Mouse (Mus musculus) embryonic facial prominence, embryonic 14.5 days (tissue): Measurements from ENCODE around the gene Olfr975. TPM values are rescaled to one million over a fixed set of nuclear protein-coding genes. Genes with fewer than 3 reads are reported as not detected.

Experiments used
- ATAC-seq: fragments of 200-750 bp; cut with Nextera tagmentation; 2 replicates; pipeline ENCODE4 v1.8.0; 2017; ENCODE audit warnings: low read depth, moderate number of reproducible peaks, moderate TSS enrichment
- DNase-seq: peaks from one replicate; pipeline ENCODE4 v3.0.0-alpha.2; 2015; ENCODE audit warnings: low spot score
- H3K27ac ChIP-seq: fragments of 300-500 bp; sonication (generic); replicated peaks from 2 replicates; pipeline ENCODE4 v1.5.1; 2014; ENCODE audit warnings: low read depth, mild to moderate bottlenecking, low read length, moderate library complexity
- H3K27me3 ChIP-seq: fragments of 300-500 bp; sonication (generic); replicated peaks from 2 replicates; pipeline ENCODE4 v1.6.1; 2014; ENCODE audit warnings: low read length; ENCODE audit not compliant: control insufficient read depth, insufficient read depth
- H3K36me3 ChIP-seq: fragments of 300-500 bp; sonication (generic); 2 replicates; pipeline ENCODE4 v1.6.1; 2014; ENCODE audit warnings: low read length, mixed read lengths; ENCODE audit not compliant: control insufficient read depth, insufficient read depth
- H3K4me1 ChIP-seq: fragments of 300-500 bp; sonication (generic); 2 replicates; pipeline ENCODE4 v1.6.1; 2014; ENCODE audit warnings: antibody characterized with exemption, low read length; ENCODE audit not compliant: control insufficient read depth, insufficient read depth
- H3K4me2 ChIP-seq: fragments of 300-500 bp; sonication (generic); 2 replicates; pipeline ENCODE4 v1.6.1; 2014; ENCODE audit warnings: low read depth, mild to moderate bottlenecking, low read length, moderate library complexity, mixed read lengths
- H3K4me3 ChIP-seq: fragments of 300-500 bp; sonication (generic); 2 replicates; pipeline ENCODE4 v1.5.1; 2014; ENCODE audit warnings: low read depth, mild to moderate bottlenecking, low read length
- H3K9ac ChIP-seq: fragments of 300-500 bp; sonication (generic); 2 replicates; pipeline ENCODE4 v1.6.1; 2014; ENCODE audit warnings: low read depth, mild to moderate bottlenecking, low read length, moderate library complexity, mixed read lengths
- H3K9me3 ChIP-seq: fragments of 300-500 bp; sonication (generic); 2 replicates; pipeline ENCODE4 v1.6.1; 2016; ENCODE audit warnings: low read length; ENCODE audit not compliant: control insufficient read depth
- WGBS: fragments of 180-500 bp; shearing (Covaris S2); extraction: QIAGEN DNeasy Blood & Tissue Kit; methylation state at CpG from one replicate; pipeline ENCODE4 v1.1.7; 2014; 5-methylcytosine and 5-hydroxymethylcytosine counted together
- polyA plus RNA-seq: library from polyadenylated mRNA; unstranded; fragments of >200 nt; fragmentation: Nextera tagmentation; extraction: Ambion mirVana; gene quantifications from 2 replicates; pipeline ENCODE4 v1.2.1, GENCODE M21; 2014

The Olfr975 gene
- polyA plus RNA-seq, 1 experiment from 2014 or later, result not detected

DNA sequence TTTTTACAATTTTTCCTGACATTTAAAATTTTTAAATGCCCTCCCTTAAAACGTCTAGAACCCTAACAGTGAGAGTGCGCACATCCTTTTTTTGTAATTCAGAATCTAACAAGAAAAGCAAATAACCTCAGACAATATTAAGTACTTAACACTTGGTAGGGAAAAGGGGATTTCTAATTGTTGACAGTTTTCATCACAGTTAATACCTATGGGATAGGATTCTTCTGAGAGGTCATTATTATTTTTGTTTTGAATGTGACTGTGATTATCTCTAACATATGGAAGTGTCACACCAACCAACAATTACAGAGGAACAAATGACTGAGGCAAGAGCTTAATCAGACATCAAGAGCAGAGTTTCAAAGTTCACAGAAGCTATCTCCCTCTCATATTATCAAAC lies 44.8 kb downstream of the Olfr975 start, which contains the start of gene Olfr229:
TSS of gene Olfr229 (plus strand) at position 301 of the 400 bp plus-strand sequence.
- no peak within 1 kb of the TSS for H3K4me3 ChIP-seq
- no peak within 1 kb of the TSS for H3K9ac ChIP-seq
- ATAC-seq (no peak), DNase-seq (no peak)
- H3K27ac ChIP-seq, result no peak within 1 kb of the TSS
- H3K36me3 ChIP-seq, result no peaks in the 10 kb centered on the region
- no peak within 1 kb of the TSS for H3K4me2 ChIP-seq
- H3K4me1 ChIP-seq, result no peaks in the 10 kb centered on the region
- H3K27me3 ChIP-seq, result no peaks in the 10 kb centered on the region
- no peaks in the 10 kb centered on the region for H3K9me3 ChIP-seq
- WGBS, result 63% methylated on average over 2 of the region's 2 CpGs

DNA sequence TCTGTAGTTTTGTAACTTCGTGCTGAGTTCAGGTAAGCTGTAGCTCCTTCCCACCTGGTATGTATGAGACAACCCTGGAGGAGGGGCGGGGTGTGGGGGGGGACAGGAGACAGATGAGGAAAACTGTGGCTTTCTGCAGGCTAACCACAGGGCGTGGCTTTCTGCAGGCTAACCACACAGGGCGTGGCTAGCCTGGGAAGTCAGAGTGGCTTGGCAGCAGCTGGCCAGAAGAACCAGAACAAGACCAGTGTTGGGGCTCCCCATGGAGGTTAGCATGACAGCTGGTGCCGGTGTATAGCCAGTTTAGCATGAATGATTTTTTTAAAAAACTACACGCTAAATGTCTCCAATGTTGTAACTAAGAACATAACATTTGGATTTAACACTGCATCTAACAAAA lies 46.7 kb downstream of the Olfr975 start:
- Histone ChIP-seq H3K36me3 (no peaks in the 10 kb centered on the region), H3K9me3 (no peaks in the 10 kb centered on the region), H3K27ac (no peak overlapping the region), H3K9ac (no peak overlapping the region), H3K4me1 (no peaks in the 10 kb centered on the region), H3K4me2 (no peak overlapping the region), H3K4me3 (no peak overlapping the region), H3K27me3 (no peaks in the 10 kb centered on the region)
- ATAC-seq (no peak), DNase-seq (peak; percentile 15)
- 63% methylated on average over 6 of the region's 6 CpGs for WGBS

Other genes starting within 250 kb of the Olfr975 start
- gene Olfr149, start 244.9 kb downstream of the Olfr975 start, polyA plus RNA-seq, result not detected in 2 replicates
- gene Olfr965, start 240.7 kb downstream of the Olfr975 start, polyA plus RNA-seq, result not detected in 2 replicates
- gene Olfr150, start 221.1 kb downstream of the Olfr975 start, polyA plus RNA-seq, result not detected in 2 replicates
- not detected in 2 replicates for gene Olfr967, start 205.8 kb downstream of the Olfr975 start, polyA plus RNA-seq
- gene Olfr968, start 168.8 kb downstream of the Olfr975 start, polyA plus RNA-seq, result not detected in 2 replicates
- gene Olfr969, start 161.1 kb downstream of the Olfr975 start, polyA plus RNA-seq, result 0.13 TPM in 1 of 2 replicates, not detected in the other
- 0.13 TPM in 1 of 2 replicates, not detected in the other for gene Olfr970, start 143.2 kb downstream of the Olfr975 start, polyA plus RNA-seq
- gene Olfr971, start 115.2 kb downstream of the Olfr975 start, polyA plus RNA-seq, result not detected in 2 replicates
- 0.33 TPM in 1 of 2 replicates, not detected in the other for gene Olfr972, start 85.6 kb downstream of the Olfr975 start, polyA plus RNA-seq
- not detected in 2 replicates for gene Olfr229, start 44.7 kb downstream of the Olfr975 start, polyA plus RNA-seq
- 0.10 TPM in 1 of 2 replicates, not detected in the other for gene Olfr974, start 14.5 kb downstream of the Olfr975 start, polyA plus RNA-seq
- gene Olfr976, start 9.1 kb upstream of the Olfr975 start, polyA plus RNA-seq, result not detected in 2 replicates
- gene Olfr978, start 40.1 kb upstream of the Olfr975 start, polyA plus RNA-seq, result not detected in 2 replicates
- gene Olfr979, start 51.4 kb upstream of the Olfr975 start, polyA plus RNA-seq, result not detected in 2 replicates
- not detected in 2 replicates for gene Olfr980, start 57.5 kb upstream of the Olfr975 start, polyA plus RNA-seq
- gene Olfr981, start 69.4 kb upstream of the Olfr975 start, polyA plus RNA-seq, result not detected in 2 replicates
- not detected in 2 replicates for gene Olfr982, start 121.8 kb upstream of the Olfr975 start, polyA plus RNA-seq
- gene Olfr983, start 141.5 kb upstream of the Olfr975 start, polyA plus RNA-seq, result 0.22 TPM in 1 of 2 replicates, not detected in the other
- not detected in 2 replicates for gene Olfr984, start 162.2 kb upstream of the Olfr975 start, polyA plus RNA-seq
- gene Olfr985, start 178.1 kb upstream of the Olfr975 start, polyA plus RNA-seq, result not detected in 2 replicates
- not detected in 2 replicates for gene Tmem225, start 196.1 kb upstream of the Olfr975 start, polyA plus RNA-seq
- not detected in 2 replicates for gene Olfr986, start 228.9 kb upstream of the Olfr975 start, polyA plus RNA-seq
- 5.7 and 6.1 TPM in 2 replicates for gene Zfp202, start 240.3 kb upstream of the Olfr975 start, polyA plus RNA-seq